Mouse (Mus musculus): ENCODE data around the gene 9530068E07Rik. TPM values are rescaled to one million over a fixed set of nuclear protein-coding genes. Genes with fewer than 3 reads are reported as not detected.

The 9530068E07Rik gene
- polyA plus RNA-seq, 2 experiments, result 174 to 202 TPM

DNA sequence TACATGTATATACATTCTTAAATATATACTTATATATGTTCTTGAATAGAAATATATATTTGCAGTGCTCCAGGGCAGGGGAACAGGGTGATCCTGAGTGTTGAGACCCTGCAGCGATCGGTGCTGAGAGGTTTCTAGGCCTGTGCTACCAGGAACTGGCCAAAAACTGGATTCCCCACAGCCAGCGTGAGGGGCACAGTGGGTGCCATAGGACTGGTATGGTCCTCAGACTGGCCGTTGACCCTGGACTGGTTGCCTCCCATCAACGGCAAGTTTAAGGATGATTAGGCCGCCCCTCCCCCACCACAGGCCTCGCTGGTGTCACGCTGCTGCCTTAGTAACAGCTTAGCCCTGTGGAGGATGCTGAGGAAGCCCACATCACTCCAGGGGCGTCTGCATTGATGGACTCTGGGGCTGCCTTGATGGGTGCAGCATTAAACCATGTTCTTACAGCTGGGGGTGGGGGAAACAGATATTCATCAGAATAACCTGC, 9.0 kb downstream of the 9530068E07Rik start:
- no peak for DNase-seq (ENCODE audit: low spot score)
- TF ChIP-seq POLR2A (IDR thresholded peaks at IDR 0.05; ENCODE audit: borderline replicate concordance, extremely low read depth, insufficient read depth, insufficient read length), result no peak
- Histone ChIP-seq H3K9ac (ENCODE audit: low read depth, low read length, severe bottlenecking) (no peak overlapping the region), H3K4me3 (replicated peaks; ENCODE audit: low read length) (no peak overlapping the region), H3K4me1 (ENCODE audit: control insufficient read depth, insufficient read depth, low read length) (no peaks in the 10 kb centered on the region), H3K27me3 (ENCODE audit: control insufficient read depth, insufficient read depth, low read length) (no peaks in the 10 kb centered on the region), H3K4me2 (replicated peaks; ENCODE audit: low read depth, low read length, severe bottlenecking) (no peak overlapping the region), H3K9me3 (ENCODE audit: control insufficient read depth, low read length) (no peaks in the 10 kb centered on the region), H3K36me3 (ENCODE audit: control insufficient read depth, insufficient read depth, low read length) (peaks cover 63% of the 10 kb centered on the region), H3K27ac (replicated peaks; ENCODE audit: low read depth, low read length) (no peak overlapping the region)
- ATAC-seq (ENCODE audit: low FRiP score, low read depth), result no peak
- WGBS, result 83% methylated on average over 9 of the region's 9 CpGs

DNA sequence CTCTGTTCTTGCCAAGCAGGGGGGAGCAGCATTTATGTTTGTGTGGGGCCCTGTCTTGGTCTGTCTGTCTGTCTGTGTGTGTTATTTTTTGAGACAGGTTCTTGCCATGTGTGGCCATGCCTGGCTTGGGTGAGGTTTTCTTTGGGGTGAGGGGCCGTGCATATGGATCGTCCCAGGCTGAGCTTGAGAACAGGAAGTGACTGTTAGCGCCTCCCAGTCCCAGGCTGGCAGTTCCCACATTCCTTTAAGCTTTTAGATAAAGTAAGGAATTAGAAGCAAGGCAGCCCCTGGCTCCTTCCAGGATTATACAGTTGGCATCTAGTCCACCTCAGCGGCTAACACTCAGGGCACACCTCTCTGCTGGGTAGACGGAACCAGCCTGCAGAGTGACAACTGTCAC, 13.1 kb downstream of the 9530068E07Rik start:
- no peak for DNase-seq (ENCODE audit: low spot score)
- Histone ChIP-seq H3K4me3 (replicated peaks; ENCODE audit: low read length) (no peak overlapping the region), H3K27ac (replicated peaks; ENCODE audit: low read depth, low read length) (no peak overlapping the region), H3K9me3 (ENCODE audit: control insufficient read depth, low read length) (no peaks in the 10 kb centered on the region), H3K9ac (ENCODE audit: low read depth, low read length, severe bottlenecking) (no peak overlapping the region), H3K36me3 (ENCODE audit: control insufficient read depth, insufficient read depth, low read length) (peaks cover 46% of the 10 kb centered on the region), H3K27me3 (ENCODE audit: control insufficient read depth, insufficient read depth, low read length) (no peaks in the 10 kb centered on the region), H3K4me1 (ENCODE audit: control insufficient read depth, insufficient read depth, low read length) (no peaks in the 10 kb centered on the region), H3K4me2 (replicated peaks; ENCODE audit: low read depth, low read length, severe bottlenecking) (no peak overlapping the region)
- ATAC-seq (ENCODE audit: low FRiP score, low read depth), result no peak
- no peak for TF ChIP-seq POLR2A (IDR thresholded peaks at IDR 0.05; ENCODE audit: borderline replicate concordance, extremely low read depth, insufficient read depth, insufficient read length)
- 71% methylated on average over 5 of the region's 5 CpGs for WGBS

DNA sequence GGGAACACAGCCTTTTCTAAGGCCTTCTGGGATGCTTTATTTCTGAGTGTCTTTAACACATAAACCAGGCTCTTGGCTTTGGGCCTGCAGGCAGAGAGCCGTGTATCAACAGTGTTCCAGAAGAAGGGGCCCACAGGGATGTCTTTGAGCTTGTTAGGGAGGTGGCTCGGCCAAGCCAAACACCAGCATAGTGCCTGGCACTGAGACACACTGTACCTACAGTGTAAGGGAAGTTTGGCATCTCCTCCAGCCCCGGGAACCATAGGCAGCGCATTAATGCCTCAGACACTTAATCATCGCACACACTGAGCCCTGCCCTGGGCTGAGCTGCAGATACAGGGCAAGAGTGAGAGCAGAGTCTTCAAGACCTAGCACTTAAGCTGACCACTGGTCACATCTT, 22.1 kb downstream of the 9530068E07Rik start:
- no peaks in the 10 kb centered on the region for H3K9me3 ChIP-seq (ENCODE audit: control insufficient read depth, low read length)
- DNase-seq (ENCODE audit: low spot score) (peak; percentile 64), ATAC-seq (ENCODE audit: low FRiP score, low read depth) (peak; percentile 70; the same call in 1 of the 2 replicates)
- no peaks in the 10 kb centered on the region for H3K36me3 ChIP-seq (ENCODE audit: control insufficient read depth, insufficient read depth, low read length)
- H3K27ac ChIP-seq (replicated peaks; ENCODE audit: low read depth, low read length), result 0 out of 2 replicates have a peak overlapping the region, but pooled peaks have one; percentile 28
- H3K27me3 ChIP-seq (ENCODE audit: control insufficient read depth, insufficient read depth, low read length), result no peaks in the 10 kb centered on the region
- no peak overlapping the region for H3K4me2 ChIP-seq (replicated peaks; ENCODE audit: low read depth, low read length, severe bottlenecking)
- H3K4me1 ChIP-seq (ENCODE audit: control insufficient read depth, insufficient read depth, low read length), result peaks cover 4% of the 10 kb centered on the region; the same call in 1 of the 2 replicates
- TF ChIP-seq POLR2A (IDR thresholded peaks at IDR 0.05; ENCODE audit: borderline replicate concordance, extremely low read depth, insufficient read depth, insufficient read length), result no peak
- no peak overlapping the region for H3K4me3 ChIP-seq (replicated peaks; ENCODE audit: low read length)
- 64% methylated on average over 5 of the region's 5 CpGs for WGBS
- H3K9ac ChIP-seq (ENCODE audit: low read depth, low read length, severe bottlenecking), result no peak overlapping the region

DNA sequence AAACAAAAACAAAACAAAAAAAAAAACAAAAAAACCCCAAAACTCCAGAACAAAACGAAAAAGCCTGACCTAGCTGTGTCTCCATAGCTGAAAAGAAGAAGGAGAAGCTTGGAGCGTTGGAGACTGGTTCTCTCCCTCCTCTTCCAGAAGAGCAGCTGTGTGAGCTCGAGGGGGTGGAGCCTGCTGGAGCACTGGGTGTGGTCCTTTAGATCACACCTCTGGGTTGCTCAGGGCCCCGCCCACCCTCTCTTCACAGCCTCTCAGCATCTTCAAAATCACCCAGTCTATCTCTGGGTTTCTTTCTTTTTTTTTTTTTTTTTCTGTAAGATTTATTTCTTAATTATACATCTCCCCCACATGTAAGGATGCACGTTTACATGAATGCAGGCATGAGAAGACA, 23.0 kb downstream of the 9530068E07Rik start:
- no peak for TF ChIP-seq POLR2A (IDR thresholded peaks at IDR 0.05; ENCODE audit: borderline replicate concordance, extremely low read depth, insufficient read depth, insufficient read length)
- DNase-seq (ENCODE audit: low spot score), result no peak

DNA sequence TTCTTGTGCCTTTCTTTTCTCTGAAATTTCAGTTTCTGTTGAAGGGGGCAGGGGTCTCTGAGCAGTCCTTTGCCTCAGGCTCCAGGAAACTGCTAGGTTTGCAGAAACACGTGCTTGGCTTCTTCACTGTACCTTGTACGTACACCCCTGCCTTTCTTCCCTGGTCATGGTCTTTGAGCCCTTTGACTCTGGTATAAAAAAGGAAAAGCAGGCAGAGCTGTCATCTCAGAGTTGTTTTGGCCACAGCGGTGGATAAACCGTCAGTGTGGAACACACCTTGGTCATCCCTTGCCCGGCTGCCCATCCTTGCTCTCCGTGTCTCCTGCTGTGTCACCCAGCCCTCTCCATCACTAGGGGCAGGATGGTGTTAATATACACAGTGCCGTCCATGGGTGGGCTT, 23.6 kb downstream of the 9530068E07Rik start:
- ATAC-seq (ENCODE audit: low FRiP score, low read depth) (no peak), DNase-seq (ENCODE audit: low spot score) (no peak)
- Histone ChIP-seq H3K36me3 (ENCODE audit: control insufficient read depth, insufficient read depth, low read length) (no peaks in the 10 kb centered on the region), H3K4me1 (ENCODE audit: control insufficient read depth, insufficient read depth, low read length) (peaks cover 4% of the 10 kb centered on the region; the same call in 1 of the 2 replicates), H3K9ac (ENCODE audit: low read depth, low read length, severe bottlenecking) (no peak overlapping the region), H3K4me3 (replicated peaks; ENCODE audit: low read length) (no peak overlapping the region), H3K27ac (replicated peaks; ENCODE audit: low read depth, low read length) (no peak overlapping the region), H3K9me3 (ENCODE audit: control insufficient read depth, low read length) (no peaks in the 10 kb centered on the region), H3K27me3 (ENCODE audit: control insufficient read depth, insufficient read depth, low read length) (no peaks in the 10 kb centered on the region), H3K4me2 (replicated peaks; ENCODE audit: low read depth, low read length, severe bottlenecking) (no peak overlapping the region)
- TF ChIP-seq POLR2A (IDR thresholded peaks at IDR 0.05; ENCODE audit: borderline replicate concordance, extremely low read depth, insufficient read depth, insufficient read length), result no peak
- 76% methylated on average over 7 of the region's 7 CpGs for WGBS

More for the DNA sequence above, 23.0 kb downstream of the 9530068E07Rik start:
- H3K9me3 ChIP-seq (ENCODE audit: control insufficient read depth, low read length), result no peaks in the 10 kb centered on the region
- H3K4me3 ChIP-seq (replicated peaks; ENCODE audit: low read length), result no peak overlapping the region
- no peak for ATAC-seq (ENCODE audit: low FRiP score, low read depth)
- H3K36me3 ChIP-seq (ENCODE audit: control insufficient read depth, insufficient read depth, low read length), result no peaks in the 10 kb centered on the region
- no peak overlapping the region for H3K9ac ChIP-seq (ENCODE audit: low read depth, low read length, severe bottlenecking)
- no peak overlapping the region for H3K4me2 ChIP-seq (replicated peaks; ENCODE audit: low read depth, low read length, severe bottlenecking)
- whole genome bisulfite sequencing, result 35% methylated on average over 5 of the region's 5 CpGs
- H3K27ac ChIP-seq (replicated peaks; ENCODE audit: low read depth, low read length), result no peak overlapping the region
- H3K4me1 ChIP-seq (ENCODE audit: control insufficient read depth, insufficient read depth, low read length), result peaks cover 4% of the 10 kb centered on the region; the same call in 1 of the 2 replicates
- no peaks in the 10 kb centered on the region for H3K27me3 ChIP-seq (ENCODE audit: control insufficient read depth, insufficient read depth, low read length)
